Mouse (Mus musculus) lung, embryonic 16.5 days (tissue): ENCODE results near the gene Msi1. TPM values are rescaled to one million over a fixed set of nuclear protein-coding genes. Genes with fewer than 3 reads are reported as not detected.

Experiments
- ATAC-seq: fragments of 200-750 bp; cut with Nextera tagmentation; 2 replicates; pipeline ENCODE4 v1.8.0; 2017; ENCODE audit warnings: low read depth, mild to moderate bottlenecking, moderate library complexity
- H3K27ac ChIP-seq: fragments of 300-500 bp; sonication (generic); 2 replicates; pipeline ENCODE4 v1.5.1; 2014; ENCODE audit warnings: mild to moderate bottlenecking, control low read depth, low read length
- H3K27me3 ChIP-seq: fragments of 300-500 bp; sonication (generic); 2 replicates; pipeline ENCODE4 v1.6.1; 2014; ENCODE audit warnings: low read depth, low read length, mixed read lengths; ENCODE audit not compliant: control insufficient read depth, insufficient read depth
- H3K36me3 ChIP-seq: fragments of 300-500 bp; sonication (generic); 2 replicates; pipeline ENCODE4 v1.6.1; 2014; ENCODE audit warnings: low read length; ENCODE audit not compliant: control insufficient read depth, insufficient read depth
- H3K4me1 ChIP-seq: fragments of 300-500 bp; sonication (generic); replicated peaks from 2 replicates; pipeline ENCODE4 v1.6.1; 2014; ENCODE audit warnings: low read length, mixed read lengths; ENCODE audit not compliant: control insufficient read depth, insufficient read depth
- H3K4me2 ChIP-seq: fragments of 300-500 bp; sonication (generic); 2 replicates; pipeline ENCODE4 v1.6.1; 2014; ENCODE audit warnings: low read depth, low read length, control low read depth
- H3K4me3 ChIP-seq: fragments of 300-500 bp; sonication (generic); 2 replicates; pipeline ENCODE4 v1.5.1; 2014; ENCODE audit warnings: mild to moderate bottlenecking, low read length, control low read depth
- H3K9ac ChIP-seq: fragments of 300-500 bp; sonication (generic); 2 replicates; pipeline ENCODE4 v1.6.1; 2014; ENCODE audit warnings: low read length, control low read depth
- H3K9me3 ChIP-seq: fragments of 300-500 bp; sonication (generic); 2 replicates; pipeline ENCODE4 v1.6.1; 2016; ENCODE audit warnings: low read length; ENCODE audit not compliant: control insufficient read depth
- whole genome bisulfite sequencing: fragments of 180-500 bp; shearing (Covaris S2); extraction: QIAGEN DNeasy Blood & Tissue Kit; methylation state at CpG from one replicate; pipeline ENCODE4 v1.1.7; 2014; 5-methylcytosine and 5-hydroxymethylcytosine counted together
- polyA plus RNA-seq: library from polyadenylated mRNA; unstranded; fragments of >200 nt; fragmentation: Nextera tagmentation; extraction: Ambion mirVana; gene quantifications from 2 replicates; pipeline ENCODE4 v1.2.1, GENCODE M21; 2015

The Msi1 gene
- polyA plus RNA-seq, result 3.9 and 6.0 TPM in 2 replicates

DNA sequence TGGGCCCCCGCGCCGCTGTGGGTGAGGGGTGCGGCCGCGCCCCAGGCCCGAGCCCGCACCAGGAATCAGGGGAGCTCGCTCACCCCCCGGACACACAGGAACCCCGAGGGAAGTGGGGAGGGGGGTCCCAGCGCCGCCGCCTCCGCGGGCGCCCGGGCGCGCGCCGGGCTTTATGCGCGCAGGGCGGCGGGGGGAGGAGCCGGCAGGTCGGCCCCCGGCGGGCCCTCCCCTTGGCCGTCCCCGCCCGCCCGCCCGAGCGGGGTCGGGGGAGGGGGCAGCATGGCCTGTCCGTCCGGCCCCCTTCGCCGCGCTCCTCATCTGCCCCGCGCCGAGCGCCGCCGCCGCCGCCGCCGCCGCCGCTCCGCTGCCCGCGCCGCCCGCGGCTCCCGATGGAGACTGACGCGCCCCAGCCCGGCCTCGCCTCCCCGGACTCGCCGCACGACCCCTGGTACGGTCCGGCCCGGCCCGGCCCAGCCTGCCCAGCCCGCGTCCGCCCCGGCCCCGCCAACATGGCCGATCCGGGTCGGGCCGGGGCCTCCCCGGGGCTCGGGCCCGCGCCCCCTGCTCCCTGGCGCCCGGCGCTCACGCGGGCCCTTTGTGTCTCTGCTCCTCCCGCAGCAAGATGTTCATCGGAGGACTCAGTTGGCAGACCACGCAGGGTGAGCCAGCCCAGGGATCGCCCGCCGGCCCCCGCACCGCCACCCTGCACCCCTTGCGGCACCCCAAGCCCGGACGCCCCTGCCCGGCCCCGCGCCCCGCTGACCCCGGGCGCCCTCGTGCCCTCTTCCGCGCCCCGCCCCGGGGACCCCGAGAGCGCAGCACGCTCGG is at the start of gene Msi1:
Msi1 (plus strand) TSS at position 241 of the 828 bp plus-strand sequence.
- H3K4me2 ChIP-seq, result peak within 1 kb of the TSS; percentile 99
- 0 out of 2 replicates have a peak, but pooled peaks cover 2% of the 10 kb centered on the region for H3K36me3 ChIP-seq
- H3K4me3 ChIP-seq, result peak within 1 kb of the TSS; percentile 90
- 0 out of 2 replicates have a peak within 1 kb of the TSS, but pooled peaks have one; percentile 19 for H3K27ac ChIP-seq
- peak; percentile 82 for ATAC-seq
- no peaks in the 10 kb centered on the region for H3K9me3 ChIP-seq
- peaks cover 15% of the 10 kb centered on the region; the same call in 1 of the 2 replicates for H3K4me1 ChIP-seq
- peak within 1 kb of the TSS; percentile 90 for H3K9ac ChIP-seq
- peaks cover 17% of the 10 kb centered on the region for H3K27me3 ChIP-seq
- under 1% methylated on average over 49 of the region's 117 CpGs for WGBS

DNA sequence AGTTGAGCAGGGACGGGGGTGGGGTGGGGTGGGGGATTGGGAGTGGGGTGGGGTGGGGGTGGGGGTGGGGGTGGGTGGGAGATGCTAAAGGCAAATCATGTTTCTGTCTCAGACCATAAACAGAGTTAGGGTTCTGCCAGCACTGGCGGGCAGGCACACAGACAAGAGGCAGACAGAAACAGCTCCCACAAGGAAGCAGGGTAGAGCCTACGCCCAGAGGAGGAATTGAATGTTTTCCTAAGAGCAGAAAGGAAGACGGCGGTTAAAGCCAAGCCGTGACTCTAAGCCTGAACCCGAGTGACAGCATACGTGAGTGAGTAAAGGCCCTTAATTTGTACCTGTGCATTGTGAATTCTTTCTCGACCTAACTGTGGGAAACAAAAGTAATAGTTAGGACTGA is 37.5 kb upstream of the Msi1 start:
- Histone ChIP-seq H3K9me3 (no peaks in the 10 kb centered on the region), H3K27me3 (peaks cover 8% of the 10 kb centered on the region), H3K4me3 (no peak overlapping the region), H3K27ac (no peak overlapping the region), H3K9ac (no peak overlapping the region), H3K4me2 (no peak overlapping the region), H3K4me1 (no peaks in the 10 kb centered on the region), H3K36me3 (no peaks in the 10 kb centered on the region)
- no peak for ATAC-seq
- WGBS, result 22% methylated on average over 9 of the region's 9 CpGs

DNA sequence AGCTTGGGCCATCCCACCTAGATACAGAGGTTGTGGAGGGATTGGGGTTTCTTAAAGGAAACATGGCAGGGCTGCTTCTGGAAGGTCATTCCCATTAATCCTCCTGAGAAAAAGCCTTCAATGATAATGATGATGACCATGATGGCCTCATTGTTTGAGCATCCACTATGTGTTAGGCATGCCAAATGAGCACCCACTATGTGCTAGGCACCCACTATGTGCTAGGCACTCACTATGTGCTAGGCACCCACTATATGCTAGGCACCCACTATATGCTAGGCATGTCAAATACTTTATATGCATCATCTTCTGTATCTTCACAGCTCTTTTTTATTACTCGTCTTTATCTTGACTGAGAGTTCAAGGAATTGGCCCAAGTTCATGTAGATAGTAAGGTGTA is 36.4 kb upstream of the Msi1 start:
- H3K9ac ChIP-seq, result no peak overlapping the region
- no peak overlapping the region for H3K27ac ChIP-seq
- H3K4me1 ChIP-seq, result no peaks in the 10 kb centered on the region; the same call in 1 of the 2 replicates
- 80% methylated on average over 1 of the region's 1 CpGs for WGBS
- H3K36me3 ChIP-seq, result no peaks in the 10 kb centered on the region
- H3K9me3 ChIP-seq, result no peaks in the 10 kb centered on the region
- H3K27me3 ChIP-seq, result peaks cover 10% of the 10 kb centered on the region
- H3K4me2 ChIP-seq, result no peak overlapping the region
- no peak for ATAC-seq
- H3K4me3 ChIP-seq, result no peak overlapping the region

DNA sequence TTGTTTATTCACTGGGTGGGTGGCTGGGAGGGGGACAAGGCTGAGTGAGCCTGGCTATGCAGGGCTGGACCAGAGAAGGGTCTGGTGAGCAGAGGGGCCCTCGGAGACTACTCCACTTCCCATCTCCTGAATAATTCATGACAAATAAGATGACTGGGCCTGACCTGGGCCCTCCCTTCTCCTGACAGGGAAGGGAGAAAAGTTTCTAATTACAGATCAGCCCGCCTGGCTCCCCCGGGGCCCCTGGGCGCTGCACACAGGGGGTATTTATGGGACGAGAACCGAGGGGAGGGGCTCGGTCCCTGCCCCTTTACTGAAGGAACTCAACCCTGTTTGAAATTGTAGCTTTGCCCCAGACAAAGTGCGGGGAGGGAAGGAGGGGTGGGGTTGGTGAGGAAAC is 35.2 kb upstream of the Msi1 start:
- ATAC-seq, result no peak
- Histone ChIP-seq H3K9me3 (no peaks in the 10 kb centered on the region), H3K4me2 (no peak overlapping the region), H3K9ac (no peak overlapping the region), H3K4me3 (no peak overlapping the region), H3K4me1 (peaks cover 7% of the 10 kb centered on the region), H3K27me3 (peaks cover 10% of the 10 kb centered on the region), H3K36me3 (no peaks in the 10 kb centered on the region), H3K27ac (no peak overlapping the region)
- WGBS, result 3% methylated on average over 8 of the region's 8 CpGs

DNA sequence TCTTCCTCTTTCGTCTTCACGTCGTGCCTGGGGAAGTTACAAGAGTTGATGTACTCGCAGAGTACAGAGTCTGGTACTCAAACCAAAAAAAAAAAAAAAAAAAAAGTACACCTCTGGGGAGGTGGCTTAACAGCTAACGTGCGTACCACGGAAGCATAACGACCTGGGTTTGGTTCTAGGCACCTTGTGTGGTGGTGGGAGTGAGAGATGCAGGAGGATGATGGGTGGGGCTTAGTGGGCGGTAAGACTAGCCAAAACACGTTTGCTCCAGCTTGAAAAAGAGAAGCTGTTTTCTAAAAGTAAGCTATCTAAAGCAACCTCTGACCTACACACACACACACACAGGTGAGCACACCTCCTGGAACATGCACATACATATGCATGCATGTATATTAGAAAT is 34.6 kb upstream of the Msi1 start:
- ATAC-seq, result no peak
- WGBS, result 22% methylated on average over 10 of the region's 10 CpGs

DNA sequence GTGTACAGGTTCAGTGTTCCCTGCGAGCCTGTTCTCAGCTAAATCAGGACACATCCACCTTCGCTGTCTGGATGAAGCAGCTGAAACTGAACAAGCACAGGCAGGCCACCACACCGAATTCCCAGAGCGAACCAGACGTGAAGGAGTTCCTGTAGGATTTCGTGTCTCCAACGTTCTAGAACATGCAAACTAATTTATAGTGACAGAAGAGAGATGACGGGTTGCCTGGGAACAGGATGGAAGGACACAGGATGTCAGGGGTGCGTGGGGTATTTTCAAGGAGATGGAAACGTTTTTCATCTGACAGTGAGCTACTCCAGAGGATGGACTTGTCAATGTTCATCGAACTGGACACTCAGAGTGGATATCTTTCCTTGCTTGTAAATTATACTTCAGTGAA is 32.7 kb upstream of the Msi1 start:
- Histone ChIP-seq H3K4me1 (peaks cover 7% of the 10 kb centered on the region), H3K36me3 (no peaks in the 10 kb centered on the region), H3K27me3 (peaks cover 10% of the 10 kb centered on the region), H3K4me2 (no peak overlapping the region), H3K27ac (no peak overlapping the region), H3K4me3 (no peak overlapping the region), H3K9me3 (no peaks in the 10 kb centered on the region), H3K9ac (no peak overlapping the region)
- WGBS, result 56% methylated on average over 11 of the region's 11 CpGs
- ATAC-seq, result no peak

More for the DNA sequence above, 34.6 kb upstream of the Msi1 start:
- Histone ChIP-seq H3K27ac (no peak overlapping the region), H3K4me3 (no peak overlapping the region), H3K27me3 (peaks cover 10% of the 10 kb centered on the region), H3K4me1 (peaks cover 7% of the 10 kb centered on the region), H3K9ac (no peak overlapping the region), H3K36me3 (no peaks in the 10 kb centered on the region), H3K4me2 (no peak overlapping the region), H3K9me3 (no peaks in the 10 kb centered on the region)

DNA sequence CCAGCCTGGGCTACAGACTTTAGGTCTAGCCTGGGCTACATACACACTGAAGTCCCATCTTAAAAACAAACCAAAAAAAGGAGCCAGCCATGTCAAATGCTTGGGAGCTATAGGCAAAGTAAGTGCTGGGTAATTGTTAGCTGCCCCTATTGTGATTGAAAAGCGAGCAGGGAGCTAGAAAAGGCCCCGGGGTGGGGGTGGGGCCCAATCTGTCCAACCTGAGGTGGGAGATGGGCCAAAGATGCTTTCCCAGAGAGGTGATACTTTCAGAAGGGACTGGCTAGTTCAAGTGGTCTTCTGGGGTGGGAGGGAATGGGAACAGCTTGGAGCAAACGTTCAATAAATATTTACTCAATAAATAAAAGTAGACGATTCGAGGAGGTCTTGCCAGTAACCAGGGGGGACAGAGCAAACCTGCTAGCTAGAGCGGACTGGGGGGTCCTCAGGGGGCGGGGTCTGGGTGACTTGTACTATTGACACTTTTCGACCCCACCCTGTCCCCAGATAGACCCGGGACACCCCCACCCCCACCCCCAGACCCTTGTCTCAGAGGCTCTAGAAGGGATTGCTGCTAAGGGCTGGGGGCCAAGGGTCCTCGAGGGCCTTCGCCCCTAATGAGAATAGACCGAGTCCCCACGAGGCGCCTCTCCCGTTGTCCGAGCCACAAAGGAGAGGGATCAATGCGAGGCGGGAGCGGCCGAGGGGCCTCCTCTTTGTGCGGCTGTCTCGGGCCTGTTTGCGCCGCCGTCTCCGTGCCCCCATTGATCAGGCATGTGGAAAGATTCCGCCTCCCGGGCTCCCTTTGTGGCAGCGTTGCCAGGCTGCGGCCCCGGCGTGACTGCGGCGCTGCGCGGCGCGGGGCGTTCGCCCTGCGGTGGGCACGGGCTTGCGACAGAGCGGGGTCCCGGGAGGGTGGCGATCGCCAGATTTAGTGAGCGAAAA is 31.3 kb upstream of the Msi1 start:
- peaks cover 7% of the 10 kb centered on the region for H3K4me1 ChIP-seq
- H3K27me3 ChIP-seq, result peaks cover 10% of the 10 kb centered on the region
- H3K4me2 ChIP-seq, result peak overlapping the region; percentile 90
- peak; percentile 36 for ATAC-seq
- no peaks in the 10 kb centered on the region for H3K9me3 ChIP-seq
- no peak overlapping the region for H3K27ac ChIP-seq
- peak overlapping the region; percentile 76 for H3K9ac ChIP-seq
- 3% methylated on average over 48 of the region's 48 CpGs for WGBS
- no peaks in the 10 kb centered on the region for H3K36me3 ChIP-seq
- peak overlapping the region; percentile 48 for H3K4me3 ChIP-seq

DNA sequence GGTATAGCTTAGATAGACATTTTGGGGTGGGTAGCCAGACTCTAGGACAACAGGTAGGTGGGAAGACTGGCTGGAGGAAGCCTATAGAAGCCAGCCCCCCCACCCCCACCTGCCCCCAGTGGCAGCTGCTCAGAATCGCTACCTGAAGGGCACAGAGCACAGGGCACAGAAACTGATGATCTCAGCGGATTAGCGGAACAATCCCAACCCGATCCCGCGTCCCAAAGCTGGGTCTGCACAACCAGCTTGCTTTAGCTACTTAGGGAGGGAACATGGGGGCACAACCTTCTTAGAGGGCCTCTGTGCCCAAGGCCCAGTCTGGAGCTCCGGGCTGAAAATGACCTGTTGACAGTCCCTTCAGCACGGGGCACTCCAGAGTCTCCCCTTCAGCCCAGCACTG is 27.3 kb upstream of the Msi1 start:
- 81% methylated on average over 8 of the region's 8 CpGs for WGBS

More for the DNA sequence above, 27.3 kb upstream of the Msi1 start:
- Histone ChIP-seq H3K9ac (no peak overlapping the region), H3K27me3 (peaks cover 3% of the 10 kb centered on the region; the same call in 1 of the 2 replicates), H3K9me3 (no peaks in the 10 kb centered on the region), H3K27ac (no peak overlapping the region), H3K36me3 (no peaks in the 10 kb centered on the region), H3K4me3 (no peak overlapping the region), H3K4me2 (no peak overlapping the region), H3K4me1 (peaks cover 13% of the 10 kb centered on the region)
- no peak for ATAC-seq
